Comparison of ENCODE assay signal across 23 mouse cellular contexts in the genomic region with DNA sequence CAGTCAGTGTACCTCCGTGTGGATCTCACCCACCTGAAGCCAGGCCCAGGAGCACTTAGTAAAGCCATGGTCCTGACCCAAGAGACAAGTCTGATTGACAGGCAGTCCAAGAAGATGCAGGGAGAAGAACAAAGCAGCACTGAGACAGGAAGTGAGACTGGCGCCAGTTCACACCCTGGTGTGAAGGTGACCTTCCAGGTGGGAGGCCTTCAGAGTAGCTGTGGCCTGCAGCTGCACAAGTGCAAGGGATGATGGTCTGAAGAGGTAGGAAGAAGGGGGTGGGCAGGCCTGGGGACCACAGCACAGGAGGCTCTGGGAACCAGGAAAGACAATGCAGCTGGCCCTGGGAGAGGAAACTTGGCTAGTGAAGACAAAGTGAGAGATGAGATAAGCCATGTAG.
A peak's percentile ranks its signal among the peaks of the same experiment; 100 is the strongest.
DNase-seq lines count a peak whose midpoint lies in the region; ATAC-seq and TF ChIP-seq lines count a peak whose summit lies in the region.
"Had no signal": no experiment of that assay in that cellular context is flagged by ENCODE, and none has a peak within 500 bp of the region (broad histone marks: within the 10 kb centered on the region; RNA-seq: fewer than 3 reads in every experiment).

No protein-coding gene starts in this region.

- H3K9me3 ChIP-seq in kidney, postnatal 0 days (replicated peaks; ENCODE audit: low read length) = no peaks in the 10 kb centered on the region
- H3K9me3 ChIP-seq in kidney, embryonic 14.5 days (ENCODE audit: control insufficient read depth, low read length) = no peaks in the 10 kb centered on the region
- H3K9me3 ChIP-seq: embryonic facial prominence, embryonic 12.5 days; forebrain, embryonic 12.5 days; heart, embryonic 15.5 days; hindbrain, embryonic 15.5 days; kidney, embryonic 15.5 days; liver, embryonic 15.5 days had no signal

- no peak for ATAC-seq in kidney, postnatal 0 days (replicated peaks; ENCODE audit: low FRiP score, low read depth)
- ATAC-seq in kidney, embryonic 14.5 days (ENCODE audit: low FRiP score, low TSS enrichment) = no peak
- ATAC-seq: intestine, postnatal 0 days had no signal

- no peak for TF ChIP-seq CTCF in kidney, postnatal 0 days (IDR thresholded peaks at IDR 0.05; ENCODE audit: low read depth)
- no peak for TF ChIP-seq CTCF in cerebellum, adult 2 months (IDR thresholded peaks at IDR 0.05; ENCODE audit: borderline replicate concordance, insufficient read depth, low read depth, low read length)

- WGBS in kidney, postnatal 0 days = 79% methylated on average over 2 of the region's 2 CpGs
- WGBS in kidney, embryonic 14.5 days = 74% methylated on average over 2 of the region's 2 CpGs
- 89% methylated on average over 2 of the region's 2 CpGs for WGBS in cerebellum, adult 2 months

- no peak overlapping the region for H3K4me2 ChIP-seq in kidney, postnatal 0 days (ENCODE audit: low read length)
- no peak overlapping the region for H3K4me2 ChIP-seq in kidney, embryonic 14.5 days (replicated peaks; ENCODE audit: low read depth, low read length)
- H3K4me2 ChIP-seq: embryonic facial prominence, embryonic 12.5 days; forebrain, embryonic 12.5 days; heart, embryonic 15.5 days; hindbrain, embryonic 15.5 days; kidney, embryonic 15.5 days; liver, embryonic 15.5 days had no signal

- H3K27me3 ChIP-seq in kidney, postnatal 0 days (ENCODE audit: insufficient read depth, low read length) = no peaks in the 10 kb centered on the region
- H3K27me3 ChIP-seq in kidney, embryonic 14.5 days (ENCODE audit: control insufficient read depth, insufficient read depth, low read length) = no peaks in the 10 kb centered on the region
- H3K27me3 ChIP-seq in cerebellum, adult 2 months (ENCODE audit: control insufficient read depth, insufficient read depth, low read length) = no peaks in the 10 kb centered on the region
- H3K27me3 ChIP-seq: embryonic facial prominence, embryonic 12.5 days; forebrain, embryonic 12.5 days; heart, embryonic 15.5 days; hindbrain, embryonic 15.5 days; liver, embryonic 15.5 days had no signal

- DNase-seq in kidney, postnatal 0 days (ENCODE audit: low spot score) = no peak
- DNase-seq in ES-CJ7 (ENCODE audit: low read depth, low spot score) = peak; percentile 38
- peak; percentile 13 for DNase-seq in induced T-regulatory cell, adult 2 months (ENCODE audit: low read depth)
- DNase-seq in thymus, postnatal 36 days = peak; percentile 38 to 56
- no peak for DNase-seq in cerebellum, adult 2 months
- no peak for DNase-seq in adrenal gland, postnatal 14 days
- DNase-seq: adrenal gland, postnatal 25 days; B cell, adult 2 months; cerebellum, adult 11 months; cerebellum, postnatal 14 days; heart, postnatal 36 days; kidney, postnatal 4 days; lung, postnatal 4 days; right cerebral cortex, postnatal 14 days; spleen, adult 18-20 months had no signal

- no peak for TF ChIP-seq POLR2A in cerebellum, adult 2 months (IDR thresholded peaks at IDR 0.05; ENCODE audit: borderline replicate concordance, insufficient read depth, low read length)

- no peaks in the 10 kb centered on the region for H3K4me1 ChIP-seq in kidney, postnatal 0 days (replicated peaks; ENCODE audit: insufficient read depth, low read length)
- peaks cover 2% of the 10 kb centered on the region; the same call in 1 of the 2 replicates for H3K4me1 ChIP-seq in kidney, embryonic 14.5 days (ENCODE audit: control insufficient read depth, insufficient read depth, low read length)
- peaks cover 28% of the 10 kb centered on the region for H3K4me1 ChIP-seq in cerebellum, adult 2 months (ENCODE audit: control insufficient read depth, insufficient read depth, low read length)
- H3K4me1 ChIP-seq: embryonic facial prominence, embryonic 12.5 days; forebrain, embryonic 12.5 days; liver, embryonic 15.5 days had no signal

- no peak overlapping the region for H3K4me3 ChIP-seq in kidney, postnatal 0 days (replicated peaks; ENCODE audit: low read depth, low read length)
- no peak overlapping the region for H3K4me3 ChIP-seq in kidney, embryonic 14.5 days (ENCODE audit: low read length)
- H3K4me3 ChIP-seq in cerebellum, adult 2 months (replicated peaks; ENCODE audit: insufficient read depth, low read depth, low read length) = no peak overlapping the region
- H3K4me3 ChIP-seq: embryonic facial prominence, embryonic 12.5 days; forebrain, embryonic 12.5 days; heart, embryonic 15.5 days; hindbrain, embryonic 15.5 days; kidney, embryonic 15.5 days; liver, embryonic 15.5 days had no signal

- H3K27ac ChIP-seq in kidney, postnatal 0 days = peak overlapping the region; percentile 25; the same call in 1 of the 2 replicates
- no peak overlapping the region for H3K27ac ChIP-seq in kidney, embryonic 14.5 days (ENCODE audit: low read depth, low read length)
- no peak overlapping the region for H3K27ac ChIP-seq in cerebellum, adult 2 months (ENCODE audit: insufficient read depth, low read length)
- H3K27ac ChIP-seq: embryonic facial prominence, embryonic 12.5 days; forebrain, embryonic 12.5 days; heart, embryonic 15.5 days; hindbrain, embryonic 15.5 days; kidney, embryonic 15.5 days; liver, embryonic 15.5 days had no signal

- no peaks in the 10 kb centered on the region for H3K36me3 ChIP-seq in kidney, postnatal 0 days (ENCODE audit: insufficient read depth, low read length)
- no peaks in the 10 kb centered on the region for H3K36me3 ChIP-seq in kidney, embryonic 14.5 days (ENCODE audit: control insufficient read depth, insufficient read depth, low read length)
- H3K36me3 ChIP-seq: embryonic facial prominence, embryonic 12.5 days; forebrain, embryonic 12.5 days; heart, embryonic 15.5 days; hindbrain, embryonic 15.5 days; kidney, embryonic 15.5 days; liver, embryonic 15.5 days had no signal

- no peak overlapping the region for H3K9ac ChIP-seq in kidney, postnatal 0 days (ENCODE audit: low read depth, low read length)
- no peak overlapping the region for H3K9ac ChIP-seq in kidney, embryonic 14.5 days (ENCODE audit: low read depth, low read length)
- H3K9ac ChIP-seq: embryonic facial prominence, embryonic 12.5 days; forebrain, embryonic 12.5 days; heart, embryonic 15.5 days; hindbrain, embryonic 15.5 days; kidney, embryonic 15.5 days; liver, embryonic 15.5 days had no signal

Comparison
In these comparisons a context has a peak if more than half of its experiments do, and no peak if none do; other contexts are left out.
1. DNase-seq: peak in ES-CJ7 (single experiment), induced T-regulatory cell, adult 2 months (single experiment) and thymus, postnatal 36 days (2 of 2); none in kidney, postnatal 0 days (single experiment), cerebellum, adult 2 months (0 of 2) and adrenal gland, postnatal 14 days (single experiment).